Mouse (Mus musculus): ENCODE data around the gene Srpk1. TPM values are rescaled to one million over a fixed set of nuclear protein-coding genes. Genes with fewer than 3 reads are reported as not detected.

Srpk1 gene
- total and polyA plus RNA-seq, 3 experiments: 60.8 to 129 (median 65.9) TPM

GRCm38 (mm10) chr17:28640113-28640512 lies 17.6 kb upstream of the Srpk1 start:
- Histone ChIP-seq H3K27ac (ENCODE audit: insufficient read depth, low read depth) (no peak overlapping the region), H3K4me2 (ENCODE audit: insufficient read depth, low read depth, poor library complexity, severe bottlenecking) (no peak overlapping the region), H3K27me3 (replicated peaks) (no peaks in the 10 kb centered on the region), H3K4me3 (replicated peaks in 1 of 3; ENCODE audit: low read depth in 2 of 3, low read length in 2 of 3, poor library complexity in 1 of 3) (no peak overlapping the region), H3K9me3 (replicated peaks; ENCODE audit: low read length) (no peaks in the 10 kb centered on the region), H3K79me2 (replicated peaks; ENCODE audit: control insufficient read depth, extremely low read depth, insufficient read depth, poor library complexity, severe bottlenecking) (no peaks in the 10 kb centered on the region), H3K4me1 (ENCODE audit: control insufficient read depth in 1 of 2, insufficient read depth in 2 of 2) (peaks cover 0 to 5% of the 10 kb centered on the region in 2 experiments; a peak in 3 of 4 replicates), H3K9ac (ENCODE audit: insufficient read depth, low read depth) (no peak overlapping the region), H3K36me3 (replicated peaks in 1 of 2; ENCODE audit: control insufficient read depth in 1 of 2, insufficient read depth in 1 of 2, low read length in 1 of 2) (no peaks in the 10 kb centered on the region)
- dilution Hi-C loops (cut with MboI; ENCODE audit: extremely low pct_ligation_motif_present, extremely low pct_unique_long_range_greater_than_20kb, low sequenced_read_pairs) (no loop called here), in situ Hi-C loops (cut with MboI; ENCODE audit: low pct_ligation_motif_present, low pct_unique_long_range_greater_than_20kb, low sequenced_read_pairs) (no loop called here)
- TF ChIP-seq ZC3H11A (IDR thresholded peaks at IDR 0.05; ENCODE audit: low read depth, low read length) (no peak), NELFE (IDR thresholded peaks at IDR 0.05; ENCODE audit: low read depth, low read length) (no peak), MAX (IDR thresholded peaks at IDR 0.05; ENCODE audit: low read length) (no peak), RAD21 (IDR thresholded peaks at IDR 0.05; ENCODE audit: low read depth, low read length) (no peak), EP300 (IDR thresholded peaks at IDR 0.05; ENCODE audit: low read length) (no peak), HCFC1 (IDR thresholded peaks at IDR 0.05; ENCODE audit: low read depth, low read length) (no peak), SIN3A (IDR thresholded peaks at IDR 0.05; ENCODE audit: low read length) (no peak), NRF1 (IDR thresholded peaks at IDR 0.05; ENCODE audit: low read depth, low read length) (no peak), PAX5 (IDR thresholded peaks at IDR 0.05; ENCODE audit: low read length) (no peak), MEF2A (IDR thresholded peaks at IDR 0.05; ENCODE audit: borderline replicate concordance, low read depth, low read length) (no peak), SMC3 (IDR thresholded peaks at IDR 0.05; ENCODE audit: low read depth, low read length) (no peak), MAFK (IDR thresholded peaks at IDR 0.05; ENCODE audit: insufficient replicate concordance, low read length) (no peak), GABPA (IDR thresholded peaks at IDR 0.05; ENCODE audit: insufficient replicate concordance, low read depth, low read length) (no peak), USF2 (conservative IDR thresholded peaks at IDR 0.05; ENCODE audit: low read depth, low read length) (no peak), USF1 (IDR thresholded peaks at IDR 0.05; ENCODE audit: low read depth, low read length) (no peak)
- no peak for DNase-seq (ENCODE audit: extremely low read depth)

DNA sequence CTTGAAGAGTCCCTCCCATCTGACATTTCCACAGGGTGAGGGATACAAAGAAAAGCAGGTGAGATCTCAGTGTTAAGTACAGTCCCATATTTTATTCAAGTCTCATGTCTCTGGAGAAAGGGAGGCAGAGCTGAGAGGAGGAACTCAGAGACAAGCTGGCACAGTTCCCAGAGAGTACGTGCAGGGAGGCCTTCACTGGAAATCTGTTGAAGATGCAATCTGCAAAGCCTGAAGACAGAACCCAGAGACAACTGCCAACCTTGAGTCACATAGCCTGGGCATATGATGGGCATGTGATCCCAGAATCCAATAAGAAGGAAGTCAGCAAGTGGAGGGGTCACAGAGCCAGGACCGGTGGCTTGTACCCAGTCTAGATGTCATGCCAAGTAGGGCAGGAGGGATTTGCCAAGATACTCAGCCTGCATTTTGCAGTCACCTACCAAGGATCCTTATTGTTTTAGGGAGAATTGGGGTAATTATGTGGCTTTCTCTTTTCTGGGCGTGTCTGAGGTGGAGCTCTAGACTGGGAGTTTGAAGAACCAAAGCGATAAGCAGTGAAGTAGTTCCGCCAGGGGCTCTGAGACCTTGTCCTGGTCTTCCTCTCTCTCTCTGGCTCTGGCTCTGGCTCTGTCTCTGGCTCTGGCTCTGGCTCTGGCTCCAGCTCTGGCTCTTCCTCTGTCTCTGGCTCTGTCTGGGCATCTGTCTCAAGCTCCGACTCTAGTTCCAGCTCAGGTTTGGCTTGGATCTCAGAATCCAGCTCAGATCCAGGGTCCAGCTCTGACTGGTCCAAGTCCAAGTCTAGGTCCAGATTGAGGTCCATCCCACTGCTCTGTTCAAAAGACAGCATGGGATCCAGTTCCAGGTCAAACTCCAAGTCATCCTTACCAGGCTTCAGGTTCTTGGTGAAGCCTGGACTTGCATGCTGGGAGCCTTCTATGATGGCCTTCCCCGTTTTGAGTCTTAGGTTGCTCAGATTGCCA lies 15.5 kb upstream of the Srpk1 start:
- Histone ChIP-seq H3K4me2 (ENCODE audit: insufficient read depth, low read depth, poor library complexity, severe bottlenecking) (no peak overlapping the region), H3K79me2 (replicated peaks; ENCODE audit: control insufficient read depth, extremely low read depth, insufficient read depth, poor library complexity, severe bottlenecking) (no peaks in the 10 kb centered on the region), H3K4me1 (ENCODE audit: control insufficient read depth in 1 of 2, insufficient read depth in 2 of 2) (no peaks in the 10 kb centered on the region), H3K9ac (ENCODE audit: insufficient read depth, low read depth) (no peak overlapping the region), H3K36me3 (replicated peaks in 1 of 2; ENCODE audit: control insufficient read depth in 1 of 2, insufficient read depth in 1 of 2, low read length in 1 of 2) (no peaks in the 10 kb centered on the region), H3K4me3 (replicated peaks in 1 of 3; ENCODE audit: low read depth in 2 of 3, low read length in 2 of 3, poor library complexity in 1 of 3) (no peak overlapping the region), H3K27ac (ENCODE audit: insufficient read depth, low read depth) (no peak overlapping the region), H3K9me3 (replicated peaks; ENCODE audit: low read length) (no peaks in the 10 kb centered on the region), H3K27me3 (replicated peaks) (no peaks in the 10 kb centered on the region)
- dilution Hi-C loops (cut with MboI; ENCODE audit: extremely low pct_ligation_motif_present, extremely low pct_unique_long_range_greater_than_20kb, low sequenced_read_pairs): no loop called here
- TF ChIP-seq SIN3A (IDR thresholded peaks at IDR 0.05; ENCODE audit: low read length): no peak
- TF ChIP-seq BHLHE40 (IDR thresholded peaks at IDR 0.05; ENCODE audit: low read depth, low read length): no peak
- no peak for TF ChIP-seq ZMIZ1 (IDR thresholded peaks at IDR 0.05; ENCODE audit: low read depth, low read length)
- no peak for TF ChIP-seq SMC3 (IDR thresholded peaks at IDR 0.05; ENCODE audit: low read depth, low read length)
- no peak for TF ChIP-seq POLR2A (IDR thresholded peaks at IDR 0.05; ENCODE audit: low read depth, low read length)
- TF ChIP-seq KAT2A (IDR thresholded peaks at IDR 0.05; ENCODE audit: insufficient replicate concordance, low read length): no peak
- TF ChIP-seq ZC3H11A (IDR thresholded peaks at IDR 0.05; ENCODE audit: low read depth, low read length): no peak
- TF ChIP-seq ELF1 (IDR thresholded peaks at IDR 0.05; ENCODE audit: low read depth, low read length): no peak
- TF ChIP-seq MAFK (IDR thresholded peaks at IDR 0.05; ENCODE audit: insufficient replicate concordance, low read length): no peak
- no peak for TF ChIP-seq E2F4 (IDR thresholded peaks at IDR 0.05; ENCODE audit: insufficient replicate concordance, low read depth, low read length)
- TF ChIP-seq RCOR1 (conservative IDR thresholded peaks at IDR 0.05; ENCODE audit: low read depth, low read length): no peak
- TF ChIP-seq EP300 (IDR thresholded peaks at IDR 0.05; ENCODE audit: low read length): no peak
- no peak for TF ChIP-seq RAD21 (IDR thresholded peaks at IDR 0.05; ENCODE audit: low read depth, low read length)
- TF ChIP-seq IRF4 (IDR thresholded peaks at IDR 0.05; ENCODE audit: low read depth, low read length): no peak
- no peak for TF ChIP-seq TBP (conservative IDR thresholded peaks at IDR 0.05; ENCODE audit: low read depth, low read length)
- no peak for TF ChIP-seq PAX5 (IDR thresholded peaks at IDR 0.05; ENCODE audit: low read length)
- no peak for TF ChIP-seq JUND (conservative IDR thresholded peaks at IDR 0.05; ENCODE audit: low read depth, low read length)
- TF ChIP-seq ZNF384 (IDR thresholded peaks at IDR 0.05; ENCODE audit: low read depth, low read length): no peak
- no peak for TF ChIP-seq ZKSCAN1 (IDR thresholded peaks at IDR 0.05; ENCODE audit: borderline replicate concordance, low read depth, low read length)
- TF ChIP-seq NRF1 (IDR thresholded peaks at IDR 0.05; ENCODE audit: low read depth, low read length): no peak
- in situ Hi-C loops (cut with MboI; ENCODE audit: low pct_ligation_motif_present, low pct_unique_long_range_greater_than_20kb, low sequenced_read_pairs): no loop called here
- no peak for DNase-seq (ENCODE audit: extremely low read depth)
